Mouse (Mus musculus) Patski (cell line): ENCODE measurements around the gene Ccdc88b. TPM values are rescaled to one million over a fixed set of nuclear protein-coding genes. Genes with fewer than 3 reads are reported as not detected.

Experiments used
- ATAC-seq: fragments of 100-300 bp; one replicate; pipeline ENCODE4 v1.8.0; 2021
- CTCF ChIA-PET: fragments of 350-600 bp; sonication (Branson Sonifier 250); formaldehyde crosslinking; loops from one replicate; lab custom pipeline; 2022; ENCODE audit warnings: inconsistent platforms; lab: Charles Lee
- POLR2A ChIA-PET: fragments of 350-600 bp; sonication (Branson Sonifier 250); formaldehyde crosslinking; loops from one replicate; lab custom pipeline; 2022; ENCODE audit warnings: antibody characterized with exemption, inconsistent platforms; lab: Charles Lee
- DNase-seq: peaks from one replicate; pipeline ENCODE4 v3.0.0-alpha.2; 2011; ENCODE audit warnings: low read depth, low spot score
- H3K27me3 ChIP-seq: fragments of 371-371 bp; one replicate; pipeline ENCODE4 v1.5.1; 2021
- CTCF ChIP-seq: fragments of 100-300 bp; IDR thresholded peaks from one replicate; pipeline ENCODE4 v1.5.1; 2021
- in situ Hi-C: fragments of 300-500 bp; cut with MboI; formaldehyde crosslinking; loops from 3 replicates; pipeline ENCODE4 v1.11.1; 2018; ENCODE audit warnings: low pct_unique_long_range_greater_than_20kb, mixed read lengths
- polyA plus RNA-seq: library from polyadenylated mRNA; unstranded; gene quantifications from one replicate; pipeline ENCODE4 v1.2.3, GENCODE M21; 2021

The Ccdc88b gene
- polyA plus RNA-seq, 1 experiment from 2014 or later = 0.06 TPM

- ChIA-PET CTCF (no interaction called here), POLR2A (interaction anchor here (1.2 kb wide), 1 partner anchor 9 kb away, joined by 4 read pairs; the partner anchor contains the start of gene Rps6ka4)
- TF ChIP-seq CTCF = no peak
- DNase-seq (no peak), ATAC-seq (no peak)
- in situ Hi-C loops = no loop called here
- H3K27me3 ChIP-seq = no peaks in the 10 kb centered on the region
These were observed 27.3 kb downstream of the Ccdc88b start for GRCm38 (mm10) chr19:6830556-6831316.

- POLR2A ChIA-PET = interaction anchor here (1.2 kb wide), 1 partner anchor 10 kb away, joined by 4 read pairs; the partner anchor contains the start of gene Rps6ka4
- CTCF ChIA-PET = interaction anchor here (0.9 kb wide), 1 partner anchor 10 kb away, joined by 4 read pairs; no protein-coding TSS in a partner anchor
These were observed 28.0 kb downstream of the Ccdc88b start for GRCm38 (mm10) chr19:6829870-6830555.

GRCm38 (mm10) chr19:6829069-6829468 is 28.9 kb downstream of the Ccdc88b start:
- ChIA-PET CTCF (interaction anchor here (0.9 kb wide), 1 partner anchor 11 kb away, joined by 4 read pairs; no protein-coding TSS in a partner anchor), POLR2A (no interaction called here)
- DNase-seq = no peak
- in situ Hi-C loops = no loop called here
- no peak for TF ChIP-seq CTCF
- no peaks in the 10 kb centered on the region for H3K27me3 ChIP-seq
- ATAC-seq = no peak

More at GRCm38 (mm10) chr19:6829870-6830555, 28.0 kb downstream of the Ccdc88b start:
- DNase-seq (no peak), ATAC-seq (no peak)
- no peak for TF ChIP-seq CTCF
- in situ Hi-C loops = no loop called here
- no peaks in the 10 kb centered on the region for H3K27me3 ChIP-seq

GRCm38 (mm10) chr19:6826601-6827000 is 31.4 kb downstream of the Ccdc88b start:
- no peak for ATAC-seq
- CTCF ChIA-PET = no interaction called here
- POLR2A ChIA-PET = no interaction called here
- no peaks in the 10 kb centered on the region for H3K27me3 ChIP-seq
- DNase-seq = no peak
- no peak for TF ChIP-seq CTCF
- in situ Hi-C loops = no loop called here

GRCm38 (mm10) chr19:6825384-6825783 is 32.6 kb downstream of the Ccdc88b start:
- in situ Hi-C loops = no loop called here
- POLR2A ChIA-PET = no interaction called here
- ATAC-seq (no peak), DNase-seq (no peak)
- no peak for TF ChIP-seq CTCF
- CTCF ChIA-PET = no interaction called here
- no peaks in the 10 kb centered on the region for H3K27me3 ChIP-seq

- ChIA-PET CTCF (interaction anchor here (1.0 to 1.6 kb wide), 2 partner anchors 16 to 36 kb away, joined by 3 read pairs; no protein-coding TSS in a partner anchor), POLR2A (no interaction called here)
- in situ Hi-C loops = no loop called here
- TF ChIP-seq CTCF = no peak
- H3K27me3 ChIP-seq = peaks cover 7% of the 10 kb centered on the region
- ATAC-seq = no peak
- DNase-seq = no peak
These were observed 37.3 kb downstream of the Ccdc88b start for GRCm38 (mm10) chr19:6820538-6821195.

- no peak for TF ChIP-seq CTCF
- ATAC-seq (no peak), DNase-seq (no peak)
- H3K27me3 ChIP-seq = peaks cover 7% of the 10 kb centered on the region
- CTCF ChIA-PET = interaction anchor here (1.6 kb wide), 1 partner anchor 38 kb away, joined by 3 read pairs; no protein-coding TSS in a partner anchor
- POLR2A ChIA-PET = no interaction called here
- in situ Hi-C loops = no loop called here
These were observed 38.7 kb downstream of the Ccdc88b start for GRCm38 (mm10) chr19:6819143-6819827.

- ATAC-seq (no peak), DNase-seq (no peak)
- ChIA-PET POLR2A (no interaction called here), CTCF (no interaction called here)
- TF ChIP-seq CTCF = no peak
- H3K27me3 ChIP-seq = peaks cover 7% of the 10 kb centered on the region
- in situ Hi-C loops = no loop called here
These were observed 43.1 kb downstream of the Ccdc88b start for GRCm38 (mm10) chr19:6814958-6815357.

GRCm38 (mm10) chr19:6814366-6814765 is 43.6 kb downstream of the Ccdc88b start:
- ATAC-seq = no peak
- no peak for TF ChIP-seq CTCF

More at GRCm38 (mm10) chr19:6814366-6814765, 43.6 kb downstream of the Ccdc88b start:
- in situ Hi-C loops = no loop called here
- ChIA-PET CTCF (no interaction called here), POLR2A (no interaction called here)
- H3K27me3 ChIP-seq = peaks cover 7% of the 10 kb centered on the region
- DNase-seq = no peak

Other genes starting within 250 kb of the Ccdc88b start
- 51.4 TPM for gene Rps6ka4, start 17.6 kb downstream of the Ccdc88b start, polyA plus RNA-seq
- 64.4 TPM for gene Trmt112, start 51.5 kb upstream of the Ccdc88b start, polyA plus RNA-seq
- gene Prdx5, start 51.9 kb upstream of the Ccdc88b start, polyA plus RNA-seq = 557 TPM
- 96.1 TPM for gene Esrra, start 63.6 kb upstream of the Ccdc88b start, polyA plus RNA-seq
- gene Catsperz, start 67.2 kb upstream of the Ccdc88b start, polyA plus RNA-seq = 7.6 TPM
- 7.6 TPM for gene Kcnk4, start 76.3 kb upstream of the Ccdc88b start, polyA plus RNA-seq
- gene Bad, start 83.7 kb upstream of the Ccdc88b start, polyA plus RNA-seq = 108 TPM
- gene Gpr137, start 84.3 kb upstream of the Ccdc88b start, polyA plus RNA-seq = 73.0 TPM
- gene Ppp1r14b, start 116.8 kb upstream of the Ccdc88b start, polyA plus RNA-seq = 267 TPM
- 59.6 TPM for gene Plcb3, start 118.3 kb upstream of the Ccdc88b start, polyA plus RNA-seq
- 167 TPM for gene Fkbp2, start 122.3 kb upstream of the Ccdc88b start, polyA plus RNA-seq
- gene Vegfb, start 129.4 kb upstream of the Ccdc88b start, polyA plus RNA-seq = 87.1 TPM
- 26.0 TPM for gene Dnajc4, start 134.4 kb upstream of the Ccdc88b start, polyA plus RNA-seq
- 60.5 TPM for gene Nudt22, start 137.9 kb upstream of the Ccdc88b start, polyA plus RNA-seq
- gene Trpt1, start 137.9 kb upstream of the Ccdc88b start, polyA plus RNA-seq = 20.7 TPM
- gene Fermt3, start 161.3 kb upstream of the Ccdc88b start, polyA plus RNA-seq = 0.22 TPM
- 301 TPM for gene Stip1, start 181.8 kb upstream of the Ccdc88b start, polyA plus RNA-seq
- 33.9 TPM for gene Macrod1, start 198.6 kb upstream of the Ccdc88b start, polyA plus RNA-seq
- gene Flrt1, start 247.5 kb upstream of the Ccdc88b start, polyA plus RNA-seq = 12.6 TPM